In the genomic region with DNA sequence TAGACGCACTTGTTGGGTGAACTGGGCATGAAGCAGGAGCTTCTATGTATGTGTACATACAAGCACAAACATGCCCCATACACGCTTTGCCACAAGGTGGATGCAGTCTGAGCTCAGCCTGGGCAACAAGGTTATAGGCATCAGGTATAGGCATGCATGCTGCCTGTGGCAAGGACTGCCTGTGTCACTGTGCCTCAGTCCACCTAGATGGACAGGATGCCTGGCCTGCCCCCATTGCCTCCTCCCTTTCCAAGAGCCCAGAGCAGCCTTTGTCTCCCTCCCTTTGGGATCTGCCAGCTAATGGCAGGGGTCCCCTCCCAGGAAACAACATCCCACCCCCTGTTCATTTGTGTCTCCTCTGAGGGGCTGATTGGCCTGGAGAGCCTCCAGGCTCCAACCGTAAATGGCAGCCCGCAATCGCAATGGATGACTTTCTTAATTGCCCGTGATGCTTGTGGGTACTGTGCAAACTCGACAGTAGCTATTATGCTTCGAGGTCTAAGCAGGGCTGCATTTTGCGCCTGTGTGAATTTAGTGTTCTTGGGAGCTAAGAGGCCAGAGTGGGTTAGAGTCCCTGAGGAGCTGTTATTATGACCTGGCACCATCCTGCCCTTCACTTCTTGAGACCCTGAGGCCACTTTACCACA, we compare ENCODE assay signal across 17 mouse cellular contexts.
DNase-seq lines count a peak whose midpoint lies in the region; ATAC-seq lines count a peak whose summit lies in the region.
"Had no signal": no experiment of that assay in that cellular context is flagged by ENCODE, and none has a peak within 500 bp of the region (broad histone marks: within the 10 kb centered on the region; RNA-seq: fewer than 3 reads in every experiment).

No protein-coding gene starts in this region.

- WGBS in embryonic facial prominence, embryonic 15.5 days, result 48% methylated on average over 9 of the region's 9 CpGs
- 52% methylated on average over 9 of the region's 9 CpGs for WGBS in hindbrain, embryonic 15.5 days

- peak; percentile 40 for DNase-seq in cerebellum, adult 11-12 months
- DNase-seq in cerebellum, postnatal 4 days (ENCODE audit: low spot score in 2 of 2), result no peak
- DNase-seq in liver, result no peak
- DNase-seq: adrenal gland, postnatal 36 days; heart, postnatal 4 days; kidney, adult 11 months; kidney, postnatal 36 days; lung, embryonic 14.5 days had no signal

- H3K4me1 ChIP-seq in megakaryocyte, embryonic 14.5 days, result peaks cover 3% of the 10 kb centered on the region; the same call in 1 of the 2 replicates
- peaks cover 18% of the 10 kb centered on the region for H3K4me1 ChIP-seq in embryonic facial prominence, embryonic 15.5 days
- H3K4me1 ChIP-seq in hindbrain, embryonic 15.5 days (replicated peaks), result peaks cover 14% of the 10 kb centered on the region

- H3K9me3 ChIP-seq in megakaryocyte, embryonic 14.5 days, result no peaks in the 10 kb centered on the region
- no peaks in the 10 kb centered on the region for H3K9me3 ChIP-seq in embryonic facial prominence, embryonic 15.5 days (replicated peaks)
- no peaks in the 10 kb centered on the region for H3K9me3 ChIP-seq in hindbrain, embryonic 15.5 days
- H3K9me3 ChIP-seq: heart, embryonic 13.5 days had no signal

- ATAC-seq in megakaryocyte, adult 5-6 weeks (ENCODE audit: poor library complexity, severe bottlenecking), result no peak
- ATAC-seq in embryonic facial prominence, embryonic 15.5 days (ENCODE audit: insufficient number of reproducible peaks, low FRiP score, low TSS enrichment, low read depth), result peak; percentile 56; the same call in 1 of the 2 replicates
- ATAC-seq in hindbrain, embryonic 15.5 days (ENCODE audit: low FRiP score, low read depth), result peak; percentile 57; the same call in 1 of the 2 replicates
- no peak for ATAC-seq in activated CD4-positive, CD25-positive, alpha-beta regulatory T cell, adult 4 months

- peaks cover 8% of the 10 kb centered on the region for H3K27me3 ChIP-seq in megakaryocyte, embryonic 14.5 days (replicated peaks)
- no peaks in the 10 kb centered on the region for H3K27me3 ChIP-seq in embryonic facial prominence, embryonic 15.5 days
- H3K27me3 ChIP-seq in hindbrain, embryonic 15.5 days, result no peaks in the 10 kb centered on the region
- H3K27me3 ChIP-seq: heart, embryonic 13.5 days had no signal

- H3K4me2 ChIP-seq in embryonic facial prominence, embryonic 15.5 days (replicated peaks), result no peak overlapping the region
- no peak overlapping the region for H3K4me2 ChIP-seq in hindbrain, embryonic 15.5 days
- H3K4me2 ChIP-seq: heart, embryonic 13.5 days; liver, embryonic 11.5 days; lung, embryonic 14.5 days had no signal

- no peaks in the 10 kb centered on the region for H3K36me3 ChIP-seq in megakaryocyte, embryonic 14.5 days (replicated peaks; ENCODE audit: low read length)
- no peaks in the 10 kb centered on the region for H3K36me3 ChIP-seq in embryonic facial prominence, embryonic 15.5 days
- no peaks in the 10 kb centered on the region for H3K36me3 ChIP-seq in hindbrain, embryonic 15.5 days
- H3K36me3 ChIP-seq: heart, embryonic 13.5 days had no signal

- H3K9ac ChIP-seq in embryonic facial prominence, embryonic 15.5 days, result no peak overlapping the region
- no peak overlapping the region for H3K9ac ChIP-seq in hindbrain, embryonic 15.5 days
- H3K9ac ChIP-seq: heart, embryonic 13.5 days; lung, embryonic 14.5 days had no signal

- no peak overlapping the region for H3K27ac ChIP-seq in embryonic facial prominence, embryonic 15.5 days (replicated peaks)
- no peak overlapping the region for H3K27ac ChIP-seq in hindbrain, embryonic 15.5 days (replicated peaks)
- H3K27ac ChIP-seq: heart, embryonic 13.5 days had no signal

- peak overlapping the region; percentile 19 for H3K4me3 ChIP-seq in megakaryocyte, embryonic 14.5 days (replicated peaks)
- H3K4me3 ChIP-seq in embryonic facial prominence, embryonic 15.5 days (replicated peaks), result no peak overlapping the region
- H3K4me3 ChIP-seq in hindbrain, embryonic 15.5 days, result no peak overlapping the region
- H3K4me3 ChIP-seq: erythroblast, embryonic 14.5 days; heart, embryonic 13.5 days; myocyte had no signal

Comparison
In these comparisons a context has a peak if more than half of its experiments do, and no peak if none do; other contexts are left out.
1. ATAC-seq: peak in embryonic facial prominence, embryonic 15.5 days (single experiment) and hindbrain, embryonic 15.5 days (single experiment); none in megakaryocyte, adult 5-6 weeks (single experiment) and activated CD4-positive, CD25-positive, alpha-beta regulatory T cell, adult 4 months (single experiment).